Mouse (Mus musculus): ENCODE data around the gene Prcc. TPM values are rescaled to one million over a fixed set of nuclear protein-coding genes. Genes with fewer than 3 reads are reported as not detected.
A peak's percentile ranks its signal among the peaks of the same experiment; 100 is the strongest.
"Not testable (repeated sequence)": the region's sequence is repeated elsewhere in the genome, so short reads cannot be mapped to it uniquely, and the experiment has no call there.

Prcc gene
- polyA plus RNA-seq, 1 experiment from 2014 or later: 15.6 TPM

DNA sequence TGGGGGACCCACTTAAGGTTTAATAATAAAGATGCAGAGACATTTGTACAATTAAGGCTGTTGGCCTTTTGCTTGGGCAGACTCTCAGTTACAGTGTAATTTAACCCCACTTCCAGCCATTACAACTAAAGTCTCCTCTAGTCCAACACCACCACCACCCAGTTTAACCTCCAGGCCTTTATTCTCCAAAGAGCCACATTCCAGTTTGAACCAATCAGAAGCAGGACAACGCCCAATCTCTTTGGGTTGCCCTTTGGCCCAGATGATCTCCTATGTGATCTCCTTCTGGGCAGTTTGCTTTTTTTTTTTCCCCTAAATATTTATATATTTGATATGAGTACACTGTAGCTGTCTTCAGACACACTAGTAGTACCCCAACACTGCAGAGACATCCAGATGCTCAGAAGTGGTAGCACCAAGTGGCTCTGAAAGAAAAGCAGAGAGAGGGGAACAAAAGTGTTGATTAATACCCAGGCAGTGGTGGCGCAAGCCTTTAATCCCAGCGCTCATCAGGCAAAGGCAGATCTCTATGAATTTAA lies 8.0 kb upstream of the Prcc start:
- no peaks in the 10 kb centered on the region for H3K9me3 ChIP-seq (ENCODE audit: control insufficient read depth, low read length)
- H3K9ac ChIP-seq (ENCODE audit: low read depth, low read length): no peak overlapping the region
- no peak for ATAC-seq (ENCODE audit: low FRiP score, low TSS enrichment)
- H3K4me1 ChIP-seq (ENCODE audit: control insufficient read depth, insufficient read depth, low read length): no peaks in the 10 kb centered on the region
- WGBS: 81% methylated on average over 3 of the region's 3 CpGs
- H3K4me2 ChIP-seq (replicated peaks; ENCODE audit: low read depth, low read length): no peak overlapping the region
- no peaks in the 10 kb centered on the region for H3K36me3 ChIP-seq (ENCODE audit: control insufficient read depth, insufficient read depth, low read length)
- H3K27ac ChIP-seq (ENCODE audit: low read depth, low read length): no peak overlapping the region
- H3K27me3 ChIP-seq (ENCODE audit: control insufficient read depth, insufficient read depth, low read length): no peaks in the 10 kb centered on the region
- no peak overlapping the region for H3K4me3 ChIP-seq (ENCODE audit: low read length)

DNA sequence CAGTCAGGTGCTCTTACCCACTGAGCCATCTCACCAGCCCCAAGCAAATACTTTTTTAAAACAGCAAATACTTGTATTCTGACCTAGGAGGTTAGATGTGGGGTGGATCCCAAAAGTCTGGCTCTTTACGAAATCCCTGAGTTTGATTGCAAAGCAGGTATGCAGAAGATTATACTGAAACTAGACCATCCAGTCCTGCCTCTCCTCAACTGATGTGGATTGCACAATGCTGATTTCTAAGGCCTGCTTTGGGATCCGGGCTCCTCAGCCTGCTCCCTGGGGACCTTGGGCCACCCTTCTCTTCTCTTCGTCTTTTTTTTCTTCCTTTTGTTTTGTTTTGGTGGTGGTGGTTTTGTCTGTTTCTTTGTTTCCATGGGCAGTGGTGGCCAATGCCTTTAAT lies 6.1 kb upstream of the Prcc start:
- Histone ChIP-seq H3K4me1 (ENCODE audit: control insufficient read depth, insufficient read depth, low read length) (no peaks in the 10 kb centered on the region), H3K27me3 (ENCODE audit: control insufficient read depth, insufficient read depth, low read length) (no peaks in the 10 kb centered on the region), H3K4me3 (ENCODE audit: low read length) (no peak overlapping the region), H3K27ac (ENCODE audit: low read depth, low read length) (no peak overlapping the region), H3K4me2 (replicated peaks; ENCODE audit: low read depth, low read length) (no peak overlapping the region), H3K9ac (ENCODE audit: low read depth, low read length) (no peak overlapping the region), H3K9me3 (ENCODE audit: control insufficient read depth, low read length) (no peaks in the 10 kb centered on the region), H3K36me3 (ENCODE audit: control insufficient read depth, insufficient read depth, low read length) (no peaks in the 10 kb centered on the region)
- WGBS: 69% methylated on average over 3 of the region's 3 CpGs
- ATAC-seq (ENCODE audit: low FRiP score, low TSS enrichment): no peak

DNA sequence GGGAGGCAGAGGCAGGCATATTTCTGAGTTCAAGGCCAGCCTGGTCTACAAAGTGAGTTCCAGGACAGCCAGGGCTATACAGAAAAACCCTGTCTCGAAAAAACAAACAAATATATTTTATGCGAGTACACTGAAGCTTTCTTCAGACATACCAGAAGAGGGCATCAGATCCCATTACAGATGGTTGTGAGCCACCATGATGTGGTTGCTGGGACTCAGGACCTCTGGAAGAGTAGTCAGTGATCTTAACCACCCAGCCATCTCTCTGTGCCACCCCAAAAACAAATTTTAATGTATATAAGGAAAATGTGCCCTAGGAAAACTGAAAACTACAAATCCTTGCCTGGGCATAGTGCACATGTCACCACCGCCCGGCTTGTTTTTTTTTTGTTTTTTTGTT lies 2.0 kb upstream of the Prcc start:
- not testable (repeated sequence) for H3K4me3 ChIP-seq (ENCODE audit: low read length); H3K27ac ChIP-seq (ENCODE audit: low read depth, low read length); H3K9ac ChIP-seq (ENCODE audit: low read depth, low read length); H3K36me3 ChIP-seq (ENCODE audit: control insufficient read depth, insufficient read depth, low read length); H3K4me2 ChIP-seq (replicated peaks; ENCODE audit: low read depth, low read length); ATAC-seq (ENCODE audit: low FRiP score, low TSS enrichment); H3K27me3 ChIP-seq (ENCODE audit: control insufficient read depth, insufficient read depth, low read length); H3K9me3 ChIP-seq (ENCODE audit: control insufficient read depth, low read length)
- 82% methylated on average over 4 of the region's 4 CpGs for WGBS
- H3K4me1 ChIP-seq (ENCODE audit: control insufficient read depth, insufficient read depth, low read length): peaks cover 15% of the 10 kb centered on the region

DNA sequence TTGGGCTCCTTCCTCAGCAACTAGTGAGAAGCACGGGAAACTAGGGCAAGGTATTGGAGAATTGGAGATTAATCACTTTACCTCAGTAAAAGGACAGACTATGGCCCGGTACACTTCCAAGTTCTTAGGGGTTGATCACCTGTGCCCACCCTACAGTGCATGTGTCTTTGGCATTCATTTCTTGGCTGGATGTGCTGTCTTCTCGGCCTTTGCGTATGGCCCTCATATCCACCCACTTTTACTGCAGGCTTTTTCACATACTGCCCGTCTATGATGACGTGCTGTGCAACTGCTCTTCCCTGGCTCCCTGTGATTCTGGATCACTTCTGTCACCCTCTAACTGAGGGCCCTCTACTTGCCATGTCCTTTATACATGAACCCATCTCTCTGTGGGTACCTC lies 1.0 kb upstream of the Prcc start:
- Histone ChIP-seq H3K36me3 (ENCODE audit: control insufficient read depth, insufficient read depth, low read length) (no peaks in the 10 kb centered on the region; the same call in 1 of the 2 replicates), H3K4me3 (ENCODE audit: low read length) (peak overlapping the region; percentile 98; the same call in 1 of the 2 replicates), H3K9ac (ENCODE audit: low read depth, low read length) (peak overlapping the region; percentile 52; the same call in 1 of the 2 replicates), H3K27ac (ENCODE audit: low read depth, low read length) (no peak overlapping the region), H3K4me1 (ENCODE audit: control insufficient read depth, insufficient read depth, low read length) (peaks cover 15% of the 10 kb centered on the region), H3K4me2 (replicated peaks; ENCODE audit: low read depth, low read length) (no peak overlapping the region; the same call in 1 of the 2 replicates), H3K27me3 (ENCODE audit: control insufficient read depth, insufficient read depth, low read length) (no peaks in the 10 kb centered on the region), H3K9me3 (ENCODE audit: control insufficient read depth, low read length) (no peaks in the 10 kb centered on the region)
- ATAC-seq (ENCODE audit: low FRiP score, low TSS enrichment): no peak
- 85% methylated on average over 6 of the region's 6 CpGs for whole genome bisulfite sequencing

DNA sequence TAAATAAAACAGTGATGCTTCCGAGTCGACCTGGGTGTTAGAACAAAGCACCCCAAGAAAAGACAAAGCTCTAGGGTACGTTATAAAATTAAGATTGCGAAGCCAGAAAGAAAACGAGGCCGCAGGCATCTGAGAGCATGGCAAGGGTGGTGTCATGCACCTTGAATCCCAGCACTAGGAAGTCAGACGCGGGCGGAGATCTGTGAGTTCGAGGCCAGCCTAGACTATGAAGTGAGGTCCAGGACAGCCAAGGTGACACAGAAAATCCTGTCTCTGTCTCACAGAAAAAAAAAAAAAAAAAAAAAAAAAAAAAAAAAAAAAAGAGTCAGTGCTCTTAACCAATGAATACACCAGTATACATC lies 577 bp upstream of the Prcc start:
- Histone ChIP-seq H3K4me3 (ENCODE audit: low read length) (peak overlapping the region; percentile 98), H3K9me3 (ENCODE audit: control insufficient read depth, low read length) (no peaks in the 10 kb centered on the region), H3K36me3 (ENCODE audit: control insufficient read depth, insufficient read depth, low read length) (no peaks in the 10 kb centered on the region; the same call in 1 of the 2 replicates), H3K4me2 (replicated peaks; ENCODE audit: low read depth, low read length) (peak overlapping the region; percentile 42), H3K4me1 (ENCODE audit: control insufficient read depth, insufficient read depth, low read length) (peaks cover 15% of the 10 kb centered on the region), H3K27me3 (ENCODE audit: control insufficient read depth, insufficient read depth, low read length) (no peaks in the 10 kb centered on the region), H3K27ac (ENCODE audit: low read depth, low read length) (no peak overlapping the region), H3K9ac (ENCODE audit: low read depth, low read length) (peak overlapping the region; percentile 52; the same call in 1 of the 2 replicates)
- peak; percentile 33 for ATAC-seq (ENCODE audit: low FRiP score, low TSS enrichment)
- WGBS: 12% methylated on average over 10 of the region's 10 CpGs

DNA sequence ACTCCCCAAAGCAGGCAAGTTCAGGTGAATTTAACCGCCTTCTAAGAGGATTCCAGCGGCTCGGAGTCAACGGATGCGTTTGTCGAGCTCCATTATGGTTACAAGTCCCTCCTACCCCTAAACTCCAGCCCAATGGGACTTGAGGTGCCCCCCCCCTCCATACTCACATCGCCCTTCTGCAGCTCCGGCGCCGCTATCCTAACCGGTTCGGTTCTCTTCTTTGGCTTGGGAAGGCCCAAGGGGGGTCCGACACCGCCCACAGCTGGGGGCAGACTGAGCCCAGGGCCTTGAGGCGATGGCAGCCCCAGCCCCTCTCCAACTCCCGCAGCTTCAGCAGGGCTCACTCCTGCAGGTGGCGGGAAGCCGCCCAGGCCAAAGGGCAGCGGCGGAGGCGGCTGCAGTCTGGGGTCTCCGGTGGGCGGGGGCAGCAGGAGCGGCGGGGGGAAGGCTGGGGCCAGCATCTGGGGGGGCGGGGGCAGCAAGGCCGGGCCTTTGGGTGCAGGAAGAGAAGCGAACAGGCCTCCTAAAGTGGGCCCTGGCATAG lies 628 bp downstream of the Prcc start:
- Histone ChIP-seq H3K4me2 (replicated peaks; ENCODE audit: low read depth, low read length) (peak overlapping the region; percentile 85), H3K4me1 (ENCODE audit: control insufficient read depth, insufficient read depth, low read length) (peaks cover 15% of the 10 kb centered on the region), H3K36me3 (ENCODE audit: control insufficient read depth, insufficient read depth, low read length) (peaks cover 5% of the 10 kb centered on the region; the same call in 1 of the 2 replicates), H3K27ac (ENCODE audit: low read depth, low read length) (peak overlapping the region; percentile 75), H3K9ac (ENCODE audit: low read depth, low read length) (peak overlapping the region; percentile 95), H3K9me3 (ENCODE audit: control insufficient read depth, low read length) (no peaks in the 10 kb centered on the region), H3K27me3 (ENCODE audit: control insufficient read depth, insufficient read depth, low read length) (no peaks in the 10 kb centered on the region), H3K4me3 (ENCODE audit: low read length) (peak overlapping the region; percentile 98)
- ATAC-seq (ENCODE audit: low FRiP score, low TSS enrichment): peak; percentile 48
- WGBS: under 1% methylated on average over 26 of the region's 28 CpGs

DNA sequence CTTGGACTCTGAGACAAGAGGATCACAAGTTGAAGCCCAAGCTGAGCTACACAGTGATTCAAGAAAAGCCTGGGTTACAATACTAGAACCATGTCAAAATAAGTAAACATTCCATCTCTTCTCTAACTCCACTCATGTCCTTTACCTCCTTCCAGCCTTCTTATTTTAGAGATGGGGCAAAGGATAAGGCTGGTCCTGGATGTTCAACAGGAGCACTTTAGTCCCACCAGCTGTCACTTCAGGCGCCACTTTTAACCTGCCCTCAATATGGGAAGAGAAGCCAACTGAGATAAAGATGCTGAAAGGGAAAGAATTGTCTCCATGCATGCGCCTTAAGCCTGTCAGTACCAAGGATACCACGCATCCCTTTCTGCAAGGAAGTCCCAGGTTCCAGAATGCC lies 1.1 kb downstream of the Prcc start:
- H3K4me2 ChIP-seq (replicated peaks; ENCODE audit: low read depth, low read length): peak overlapping the region; percentile 85
- peak overlapping the region; percentile 98 for H3K4me3 ChIP-seq (ENCODE audit: low read length)
- H3K27ac ChIP-seq (ENCODE audit: low read depth, low read length): no peak overlapping the region
- no peaks in the 10 kb centered on the region for H3K9me3 ChIP-seq (ENCODE audit: control insufficient read depth, low read length)
- H3K4me1 ChIP-seq (ENCODE audit: control insufficient read depth, insufficient read depth, low read length): peaks cover 15% of the 10 kb centered on the region
- 5% methylated on average over 3 of the region's 3 CpGs for WGBS
- peaks cover 5% of the 10 kb centered on the region; the same call in 1 of the 2 replicates for H3K36me3 ChIP-seq (ENCODE audit: control insufficient read depth, insufficient read depth, low read length)
- peak overlapping the region; percentile 95 for H3K9ac ChIP-seq (ENCODE audit: low read depth, low read length)
- H3K27me3 ChIP-seq (ENCODE audit: control insufficient read depth, insufficient read depth, low read length): no peaks in the 10 kb centered on the region
- no peak for ATAC-seq (ENCODE audit: low FRiP score, low TSS enrichment)

DNA sequence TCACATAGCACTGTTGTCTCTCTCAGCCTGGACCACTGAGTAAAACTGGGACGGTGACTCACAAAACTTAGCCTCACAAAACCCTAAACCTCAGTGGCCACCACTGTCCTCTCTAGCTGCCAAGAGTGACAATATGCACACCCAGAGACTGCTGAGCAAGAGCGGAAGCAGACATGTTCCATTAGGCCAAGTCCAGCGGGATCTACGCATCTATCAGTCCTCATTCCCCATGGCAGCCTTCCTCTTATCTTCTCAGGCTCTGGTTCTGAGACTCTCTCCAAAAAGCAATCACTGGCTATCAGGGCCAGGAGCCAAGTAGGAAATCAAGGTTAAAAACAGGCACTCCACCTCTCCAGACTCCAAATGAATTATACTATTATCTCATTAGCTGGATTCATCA lies 7.7 kb downstream of the Prcc start:
- no peaks in the 10 kb centered on the region for H3K4me1 ChIP-seq (ENCODE audit: control insufficient read depth, insufficient read depth, low read length)
- peaks cover 16% of the 10 kb centered on the region; the same call in 1 of the 2 replicates for H3K36me3 ChIP-seq (ENCODE audit: control insufficient read depth, insufficient read depth, low read length)
- no peak overlapping the region for H3K4me3 ChIP-seq (ENCODE audit: low read length)
- H3K27ac ChIP-seq (ENCODE audit: low read depth, low read length): no peak overlapping the region
- 98% methylated on average over 4 of the region's 4 CpGs for WGBS
- no peak for ATAC-seq (ENCODE audit: low FRiP score, low TSS enrichment)
- H3K9me3 ChIP-seq (ENCODE audit: control insufficient read depth, low read length): no peaks in the 10 kb centered on the region
- H3K27me3 ChIP-seq (ENCODE audit: control insufficient read depth, insufficient read depth, low read length): no peaks in the 10 kb centered on the region
- H3K4me2 ChIP-seq (replicated peaks; ENCODE audit: low read depth, low read length): no peak overlapping the region
- no peak overlapping the region for H3K9ac ChIP-seq (ENCODE audit: low read depth, low read length)

DNA sequence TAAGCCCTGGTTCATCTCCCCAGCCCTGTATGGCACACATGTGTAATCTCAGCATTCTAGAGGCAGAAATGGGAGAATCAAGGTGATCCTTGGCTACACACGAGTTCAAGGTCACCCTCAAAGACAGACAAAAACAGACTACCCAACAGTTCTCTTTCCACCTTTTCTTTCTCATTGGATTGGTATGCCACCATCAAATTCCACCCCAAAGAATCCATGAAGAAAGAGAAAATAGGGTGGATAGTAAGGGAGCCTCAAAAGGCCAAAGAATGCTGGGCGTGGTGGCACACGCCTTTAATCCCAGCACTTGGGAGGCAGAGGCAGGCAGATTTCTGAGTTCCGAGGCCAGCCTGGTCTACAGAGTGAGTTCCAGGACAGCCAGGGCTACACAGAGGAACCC lies 21.3 kb downstream of the Prcc start:
- H3K4me3 ChIP-seq (ENCODE audit: low read length); H3K9ac ChIP-seq (ENCODE audit: low read depth, low read length); H3K27ac ChIP-seq (ENCODE audit: low read depth, low read length); H3K4me1 ChIP-seq (ENCODE audit: control insufficient read depth, insufficient read depth, low read length); H3K4me2 ChIP-seq (replicated peaks; ENCODE audit: low read depth, low read length); H3K27me3 ChIP-seq (ENCODE audit: control insufficient read depth, insufficient read depth, low read length); H3K9me3 ChIP-seq (ENCODE audit: control insufficient read depth, low read length); ATAC-seq (ENCODE audit: low FRiP score, low TSS enrichment): not testable (repeated sequence)
- H3K36me3 ChIP-seq (ENCODE audit: control insufficient read depth, insufficient read depth, low read length): peaks cover 72% of the 10 kb centered on the region
- 93% methylated on average over 4 of the region's 4 CpGs for WGBS
